Mouse (Mus musculus): ENCODE results near the gene Spout1. TPM values are rescaled to one million over a fixed set of nuclear protein-coding genes. Genes with fewer than 3 reads are reported as not detected.
"Not testable (repeated sequence)": the region's sequence is repeated elsewhere in the genome, so short reads cannot be mapped to it uniquely, and the experiment has no call there.

Spout1 gene
- polyA plus RNA-seq, 1 experiment: 28.7 TPM

- no peaks in the 10 kb centered on the region for H3K27me3 ChIP-seq (ENCODE audit: control insufficient read depth, insufficient read depth, insufficient read length)
- TF ChIP-seq SRF (IDR thresholded peaks at IDR 0.05; ENCODE audit: control insufficient read depth, insufficient read length, low read depth) (no peak), REST (IDR thresholded peaks at IDR 0.05; ENCODE audit: insufficient read depth, insufficient read length) (no peak), USF1 (IDR thresholded peaks at IDR 0.05; ENCODE audit: low read depth) (no peak)
- H3K79me2 ChIP-seq (ENCODE audit: control insufficient read depth, insufficient read depth): peaks cover 12% of the 10 kb centered on the region
- peak overlapping the region; percentile 95 for H3K4me3 ChIP-seq
- peaks cover 10% of the 10 kb centered on the region for H3K36me3 ChIP-seq (ENCODE audit: control insufficient read depth, insufficient read depth)
- H3ac ChIP-seq (ENCODE audit: control insufficient read depth, insufficient read length): peak overlapping the region; percentile 38
- H3K4me2 ChIP-seq (ENCODE audit: low read depth): peak overlapping the region; percentile 86
Observed at GRCm38 (mm10) chr2:30134378-30134711, 43.9 kb downstream of the Spout1 start.

- TF ChIP-seq USF1 (IDR thresholded peaks at IDR 0.05; ENCODE audit: low read depth): peak; percentile 99
- peak; percentile 99 for TF ChIP-seq POLR2A (IDR thresholded peaks at IDR 0.05; ENCODE audit: insufficient read length, low read depth)
- TF ChIP-seq MAX (IDR thresholded peaks at IDR 0.05; ENCODE audit: low read depth): no peak
- no peak for TF ChIP-seq TCF12 (IDR thresholded peaks at IDR 0.05; ENCODE audit: insufficient read depth, poor library complexity, severe bottlenecking)
- peak; percentile 100 for TF ChIP-seq POLR2AphosphoS2 (IDR thresholded peaks at IDR 0.05; ENCODE audit: insufficient read length, low read depth)
- TF ChIP-seq SRF (IDR thresholded peaks at IDR 0.05; ENCODE audit: control insufficient read depth, insufficient read length, low read depth): peak; percentile 66
- peak; percentile 24 to 71 (median 43) for TF ChIP-seq MYOG (IDR thresholded peaks at IDR 0.05; ENCODE audit: control insufficient read depth in 1 of 3, insufficient read depth in 1 of 3, insufficient read length in 2 of 3, low read depth in 2 of 3)
- Histone ChIP-seq H3K36me3 (ENCODE audit: control insufficient read depth, insufficient read depth) (peaks cover 10% of the 10 kb centered on the region), H3K79me2 (ENCODE audit: control insufficient read depth, insufficient read depth) (peaks cover 12% of the 10 kb centered on the region), H3K27me3 (ENCODE audit: control insufficient read depth, insufficient read depth, insufficient read length) (no peaks in the 10 kb centered on the region), H3K4me2 (ENCODE audit: low read depth) (peak within 1 kb of the TSS; percentile 100), H3K4me3 (peak within 1 kb of the TSS; percentile 95), H3ac (ENCODE audit: control insufficient read depth, insufficient read length) (peak within 1 kb of the TSS; percentile 38)
Observed at GRCm38 (mm10) chr2:30133613-30134377, 44.5 kb downstream of the Spout1 start, which contains the start of gene Tbc1d13. Gene Tbc1d13, plus strand, starts transcription at chr2:30133746.

- Histone ChIP-seq H3K79me2 (ENCODE audit: control insufficient read depth, insufficient read depth) (peaks cover 12% of the 10 kb centered on the region), H3ac (ENCODE audit: control insufficient read depth, insufficient read length) (peak overlapping the region; percentile 38), H3K4me3 (peak overlapping the region; percentile 95), H3K36me3 (ENCODE audit: control insufficient read depth, insufficient read depth) (peaks cover 5% of the 10 kb centered on the region), H3K27me3 (ENCODE audit: control insufficient read depth, insufficient read depth, insufficient read length) (no peaks in the 10 kb centered on the region), H3K4me2 (ENCODE audit: low read depth) (peak overlapping the region; percentile 100)
- TF ChIP-seq POLR2AphosphoS2 (IDR thresholded peaks at IDR 0.05; ENCODE audit: insufficient read length, low read depth) (no peak), MAX (IDR thresholded peaks at IDR 0.05; ENCODE audit: low read depth) (no peak), CEBPB (IDR thresholded peaks at IDR 0.05; ENCODE audit: insufficient read depth, poor library complexity, severe bottlenecking) (0 out of 2 replicates have a peak, but pooled peaks have one; percentile 40), MYOG (IDR thresholded peaks at IDR 0.05; ENCODE audit: control insufficient read depth in 1 of 3, insufficient read depth in 1 of 3, insufficient read length in 2 of 3, low read depth in 2 of 3) (no peak)
Observed at GRCm38 (mm10) chr2:30132801-30133612, 45.3 kb downstream of the Spout1 start.

GRCm38 (mm10) chr2:30131240-30131639 is 47.0 kb downstream of the Spout1 start:
- not testable (repeated sequence) for H3ac ChIP-seq (ENCODE audit: control insufficient read depth, insufficient read length); H3K4me3 ChIP-seq; H3K36me3 ChIP-seq (ENCODE audit: control insufficient read depth, insufficient read depth); H3K4me2 ChIP-seq (ENCODE audit: low read depth); H3K27me3 ChIP-seq (ENCODE audit: control insufficient read depth, insufficient read depth, insufficient read length)
- peaks cover 12% of the 10 kb centered on the region for H3K79me2 ChIP-seq (ENCODE audit: control insufficient read depth, insufficient read depth)

- no peaks in the 10 kb centered on the region for H3K36me3 ChIP-seq (ENCODE audit: control insufficient read depth, insufficient read depth)
- H3K4me2 ChIP-seq (ENCODE audit: low read depth): no peak overlapping the region
- no peak for TF ChIP-seq USF1 (IDR thresholded peaks at IDR 0.05; ENCODE audit: low read depth)
- no peak for TF ChIP-seq TCF3 (IDR thresholded peaks at IDR 0.05; ENCODE audit: insufficient read length, low read depth)
- TF ChIP-seq REST (IDR thresholded peaks at IDR 0.05; ENCODE audit: insufficient read depth, insufficient read length): no peak
- peaks cover 12% of the 10 kb centered on the region for H3K79me2 ChIP-seq (ENCODE audit: control insufficient read depth, insufficient read depth)
- no peak overlapping the region for H3ac ChIP-seq (ENCODE audit: control insufficient read depth, insufficient read length)
- no peaks in the 10 kb centered on the region for H3K27me3 ChIP-seq (ENCODE audit: control insufficient read depth, insufficient read depth, insufficient read length)
- no peak overlapping the region for H3K4me3 ChIP-seq
Observed at GRCm38 (mm10) chr2:30130156-30130555, 48.1 kb downstream of the Spout1 start.

GRCm38 (mm10) chr2:30128789-30129188 is 49.5 kb downstream of the Spout1 start:
- Histone ChIP-seq H3K79me2 (ENCODE audit: control insufficient read depth, insufficient read depth) (peaks cover 5% of the 10 kb centered on the region), H3K4me3 (no peak overlapping the region), H3ac (ENCODE audit: control insufficient read depth, insufficient read length) (no peak overlapping the region), H3K4me2 (ENCODE audit: low read depth) (no peak overlapping the region), H3K27me3 (ENCODE audit: control insufficient read depth, insufficient read depth, insufficient read length) (no peaks in the 10 kb centered on the region), H3K36me3 (ENCODE audit: control insufficient read depth, insufficient read depth) (no peaks in the 10 kb centered on the region)
- TF ChIP-seq REST (IDR thresholded peaks at IDR 0.05; ENCODE audit: insufficient read depth, insufficient read length) (no peak), MAX (IDR thresholded peaks at IDR 0.05; ENCODE audit: low read depth) (no peak), TCF3 (IDR thresholded peaks at IDR 0.05; ENCODE audit: insufficient read length, low read depth) (no peak), TCF12 (IDR thresholded peaks at IDR 0.05; ENCODE audit: insufficient read depth, poor library complexity, severe bottlenecking) (no peak), E2F4 (IDR thresholded peaks at IDR 0.05; ENCODE audit: insufficient read depth) (no peak), CEBPB (IDR thresholded peaks at IDR 0.05; ENCODE audit: insufficient read depth, poor library complexity, severe bottlenecking) (no peak), USF1 (IDR thresholded peaks at IDR 0.05; ENCODE audit: low read depth) (no peak), MYOD1 (IDR thresholded peaks at IDR 0.05; ENCODE audit: control insufficient read depth in 1 of 3, insufficient read length in 2 of 3, low read depth in 2 of 3) (no peak), MYOG (IDR thresholded peaks at IDR 0.05; ENCODE audit: control insufficient read depth in 1 of 3, insufficient read depth in 1 of 3, insufficient read length in 2 of 3, low read depth in 2 of 3) (no peak), POLR2AphosphoS2 (IDR thresholded peaks at IDR 0.05; ENCODE audit: insufficient read length, low read depth) (no peak)

All from myocyte (in vitro differentiated cells).